15 mouse cellular contexts compared by ENCODE assay signal in the genomic region with DNA sequence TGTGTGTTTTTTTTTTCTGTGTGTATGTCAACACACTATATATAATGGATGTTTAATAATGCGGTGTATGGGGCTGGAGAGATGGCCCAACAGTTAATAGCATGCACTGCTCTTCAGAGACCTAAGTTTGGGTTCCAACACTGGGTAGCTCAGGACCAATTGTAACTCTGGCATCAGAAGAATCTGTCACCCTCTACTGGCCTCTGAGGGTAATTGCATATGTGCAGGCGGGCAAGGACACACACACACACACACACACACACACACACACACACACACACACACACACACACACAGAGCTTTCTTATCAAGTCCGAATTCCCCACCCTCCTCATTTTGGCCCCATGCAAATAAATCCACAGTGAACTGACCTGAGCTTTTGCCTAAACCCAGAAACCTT. TPM values are rescaled to one million over a fixed set of nuclear protein-coding genes. Genes with fewer than 3 reads are reported as not detected.
DNase-seq lines count a peak whose midpoint lies in the region; TF ChIP-seq lines count a peak whose summit lies in the region.
"Had no signal": no experiment of that assay in that cellular context is flagged by ENCODE, and none has a peak within 500 bp of the region (broad histone marks: within the 10 kb centered on the region; RNA-seq: fewer than 3 reads in every experiment).

No protein-coding gene starts in this region.

- TF ChIP-seq POLR2A in kidney, adult 2 months (IDR thresholded peaks at IDR 0.05; ENCODE audit: low read depth, low read length) = no peak
- TF ChIP-seq POLR2A in thymus, adult 2 months (IDR thresholded peaks at IDR 0.05; ENCODE audit: control insufficient read depth, extremely low read depth, insufficient read depth, low read length, poor library complexity) = no peak

- DNase-seq in cerebellum, postnatal 10 days = peak; percentile 30 to 59
- no peak for DNase-seq in cerebellum, adult 8-10 months
- DNase-seq in kidney, adult 2 months = no peak
- no peak for DNase-seq in kidney, adult 11 months
- DNase-seq in CD4-positive helper T cell, adult 2 months (ENCODE audit: low read depth, low spot score) = peak; percentile 31
- DNase-seq in embryonic facial prominence, embryonic 10.5 days (ENCODE audit: low spot score) = no peak
- DNase-seq in layer of hippocampus, adult 18-20 months (ENCODE audit: low spot score in 2 of 2) = no peak
- DNase-seq in thymus, adult 2 months = no peak

- no peaks in the 10 kb centered on the region; the same call in 1 of the 2 replicates for H3K4me1 ChIP-seq in kidney, adult 2 months (ENCODE audit: control insufficient read depth, insufficient read depth, low read length)
- H3K4me1 ChIP-seq in embryonic facial prominence, embryonic 10.5 days = 0 out of 2 replicates have a peak, but pooled peaks cover 25% of the 10 kb centered on the region
- peaks cover 6% of the 10 kb centered on the region for H3K4me1 ChIP-seq in thymus, adult 2 months (replicated peaks; ENCODE audit: control insufficient read depth, insufficient read depth, low read length)

- TF ChIP-seq CTCF in kidney, adult 2 months (conservative IDR thresholded peaks at IDR 0.05; ENCODE audit: insufficient read depth, insufficient read length, low read depth, low read length) = 0 out of 2 replicates have a peak, but pooled peaks have one; percentile 24
- TF ChIP-seq CTCF in thymus, adult 2 months (IDR thresholded peaks at IDR 0.05; ENCODE audit: borderline replicate concordance, control insufficient read depth, extremely low read depth, insufficient read depth, low read length, poor library complexity) = no peak

- 73% methylated on average over 3 of the region's 3 CpGs for WGBS in kidney, adult 2 months
- 92% methylated on average over 3 of the region's 3 CpGs for WGBS in embryonic facial prominence, embryonic 10.5 days
- 85% methylated on average over 3 of the region's 3 CpGs for WGBS in thymus, adult 2 months

- H3K9me3 ChIP-seq in embryonic facial prominence, embryonic 10.5 days = no peaks in the 10 kb centered on the region
- H3K9me3 ChIP-seq: heart, embryonic 15.5 days; limb, embryonic 15.5 days had no signal

- H3K27me3 ChIP-seq in kidney, adult 2 months (replicated peaks; ENCODE audit: control insufficient read depth, insufficient read depth, low read length) = no peaks in the 10 kb centered on the region
- peaks cover 14% of the 10 kb centered on the region for H3K27me3 ChIP-seq in embryonic facial prominence, embryonic 10.5 days (replicated peaks; ENCODE audit: low read depth, poor library complexity, severe bottlenecking)
- H3K27me3 ChIP-seq in thymus, adult 2 months (ENCODE audit: control insufficient read depth, insufficient read depth, low read length) = no peaks in the 10 kb centered on the region; the same call in 1 of the 2 replicates
- H3K27me3 ChIP-seq: limb, embryonic 15.5 days had no signal

- H3K4me3 ChIP-seq in kidney, adult 2 months (ENCODE audit: insufficient read depth, low read depth, low read length) = no peak overlapping the region
- 0 out of 2 replicates have a peak overlapping the region, but pooled peaks have one; percentile 49 for H3K4me3 ChIP-seq in embryonic facial prominence, embryonic 10.5 days
- H3K4me3 ChIP-seq in thymus, adult 2 months (ENCODE audit: control insufficient read depth, insufficient read depth, low read length) = no peak overlapping the region

- no peak overlapping the region for H3K27ac ChIP-seq in kidney, adult 2 months (ENCODE audit: insufficient read depth, low read depth, low read length)
- no peak overlapping the region for H3K27ac ChIP-seq in embryonic facial prominence, embryonic 10.5 days (replicated peaks)
- H3K27ac ChIP-seq in thymus, adult 2 months (ENCODE audit: control insufficient read depth, insufficient read depth, low read length) = no peak overlapping the region
- H3K27ac ChIP-seq: heart, embryonic 15.5 days had no signal

- H3K36me3 ChIP-seq in kidney, adult 2 months (ENCODE audit: control insufficient read depth, insufficient read depth, low read length) = no peaks in the 10 kb centered on the region
- no peaks in the 10 kb centered on the region for H3K36me3 ChIP-seq in embryonic facial prominence, embryonic 10.5 days (replicated peaks)
- H3K36me3 ChIP-seq in thymus, adult 2 months (ENCODE audit: control insufficient read depth, insufficient read depth, low read length) = no peaks in the 10 kb centered on the region
- H3K36me3 ChIP-seq: heart, embryonic 15.5 days; limb, embryonic 15.5 days had no signal

RNA-seq across cellular contexts. Expression of a gene that starts 8.3 kb away (rescaled TPM):
- not detected in 2 replicates for polyA plus RNA-seq in kidney, adult 2 months (2012; rRNA removed)
- polyA plus RNA-seq in embryonic facial prominence, embryonic 10.5 days (2016; fragmentation: Nextera tagmentation; extraction: Ambion mirVana) = 0.20 and 0.24 TPM in 2 replicates
- total RNA-seq in layer of hippocampus, adult 18-20 months (2021) = not detected
- polyA plus RNA-seq in thymus, adult 2 months (2012; rRNA removed) = 0.05 and 0.11 TPM in 2 replicates
- total RNA-seq: adrenal gland, postnatal 36 days; gastrocnemius, adult 8-10 months; layer of hippocampus, postnatal 25 days; megakaryocyte-erythroid progenitor cell, adult 5-6 weeks had no signal

RNA-seq across cellular contexts. Expression of a gene that starts 8.8 kb away (rescaled TPM):
- polyA plus RNA-seq in kidney, adult 2 months (2012; rRNA removed) = not detected in 2 replicates
- not detected in 2 replicates for polyA plus RNA-seq in embryonic facial prominence, embryonic 10.5 days (2016; fragmentation: Nextera tagmentation; extraction: Ambion mirVana)
- not detected for total RNA-seq in layer of hippocampus, adult 18-20 months (2021)
- 0.09 and 0.23 TPM in 2 replicates for polyA plus RNA-seq in thymus, adult 2 months (2012; rRNA removed)
- total RNA-seq: adrenal gland, postnatal 36 days; gastrocnemius, adult 8-10 months; layer of hippocampus, postnatal 25 days; megakaryocyte-erythroid progenitor cell, adult 5-6 weeks had no signal
- polyA plus RNA-seq: heart, embryonic 15.5 days; urinary bladder, adult 2 months had no signal

RNA-seq across cellular contexts. Expression of a gene that starts 32.2 kb away (rescaled TPM):
- 21.5 and 31.3 TPM in 2 replicates for polyA plus RNA-seq in kidney, adult 2 months (2012; rRNA removed)
- 19.9 and 22.0 TPM in 2 replicates for polyA plus RNA-seq in embryonic facial prominence, embryonic 10.5 days (2016; fragmentation: Nextera tagmentation; extraction: Ambion mirVana)
- total RNA-seq in layer of hippocampus, adult 18-20 months (2021) = 10 to 100 TPM; 35.9 to 37.4 TPM
- 153 and 171 TPM in 2 replicates for polyA plus RNA-seq in thymus, adult 2 months (2012; rRNA removed)

RNA-seq across cellular contexts. Expression of a gene that starts 33.9 kb away (rescaled TPM):
- 0.80 and 1.3 TPM in 2 replicates for polyA plus RNA-seq in kidney, adult 2 months (2012; rRNA removed)
- polyA plus RNA-seq in embryonic facial prominence, embryonic 10.5 days (2016; fragmentation: Nextera tagmentation; extraction: Ambion mirVana) = not detected in 2 replicates
- not detected for total RNA-seq in layer of hippocampus, adult 18-20 months (2021)
- polyA plus RNA-seq in thymus, adult 2 months (2012; rRNA removed) = 0.82 and 1.3 TPM in 2 replicates
- total RNA-seq: adrenal gland, postnatal 36 days; gastrocnemius, adult 8-10 months; layer of hippocampus, postnatal 25 days; megakaryocyte-erythroid progenitor cell, adult 5-6 weeks had no signal
- polyA plus RNA-seq: limb, embryonic 15.5 days; urinary bladder, adult 2 months had no signal

RNA-seq across cellular contexts. Expression of a gene that starts 38.3 kb away (rescaled TPM):
- 28.7 and 29.1 TPM in 2 replicates for polyA plus RNA-seq in kidney, adult 2 months (2012; rRNA removed)
- 57.6 and 61.4 TPM in 2 replicates for polyA plus RNA-seq in embryonic facial prominence, embryonic 10.5 days (2016; fragmentation: Nextera tagmentation; extraction: Ambion mirVana)
- 10 to 100 TPM; 33.3 to 34.5 TPM for total RNA-seq in layer of hippocampus, adult 18-20 months (2021)
- polyA plus RNA-seq in thymus, adult 2 months (2012; rRNA removed) = 317 and 352 TPM in 2 replicates

Comparison
In these comparisons a context has a peak if more than half of its experiments do, and no peak if none do; other contexts are left out.
1. DNase-seq: peak in cerebellum, postnatal 10 days (2 of 2) and CD4-positive helper T cell, adult 2 months (single experiment); none in cerebellum, adult 8-10 months (single experiment), kidney, adult 2 months (single experiment), kidney, adult 11 months (single experiment), embryonic facial prominence, embryonic 10.5 days (single experiment), layer of hippocampus, adult 18-20 months (0 of 2) and thymus, adult 2 months (single experiment).